Mouse (Mus musculus): Measurements from ENCODE around the gene Tbc1d24.

Tbc1d24 gene

DNA sequence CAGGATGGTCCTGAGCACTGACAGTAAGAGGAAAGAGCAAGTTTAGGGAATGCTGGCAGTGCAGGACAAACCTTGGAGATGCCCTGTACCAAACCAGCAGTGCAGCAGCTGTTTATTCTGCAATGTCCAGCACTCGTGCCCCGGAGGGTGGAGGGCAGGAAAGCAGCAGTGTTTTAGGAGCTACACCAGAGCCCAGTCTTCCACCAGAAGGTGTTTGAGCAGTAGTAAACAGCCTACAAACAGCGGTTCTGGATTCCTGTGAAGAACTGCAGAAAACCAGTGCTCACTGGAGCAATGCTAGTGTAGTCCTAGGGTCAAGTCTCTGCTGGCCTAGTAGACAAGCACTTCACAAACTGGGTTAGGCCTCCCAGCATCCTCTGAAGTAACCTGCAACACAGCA lies 31.1 kb downstream of the Tbc1d24 start:
- in situ Hi-C loops (cut with MboI, MseI), result no loop called here

DNA sequence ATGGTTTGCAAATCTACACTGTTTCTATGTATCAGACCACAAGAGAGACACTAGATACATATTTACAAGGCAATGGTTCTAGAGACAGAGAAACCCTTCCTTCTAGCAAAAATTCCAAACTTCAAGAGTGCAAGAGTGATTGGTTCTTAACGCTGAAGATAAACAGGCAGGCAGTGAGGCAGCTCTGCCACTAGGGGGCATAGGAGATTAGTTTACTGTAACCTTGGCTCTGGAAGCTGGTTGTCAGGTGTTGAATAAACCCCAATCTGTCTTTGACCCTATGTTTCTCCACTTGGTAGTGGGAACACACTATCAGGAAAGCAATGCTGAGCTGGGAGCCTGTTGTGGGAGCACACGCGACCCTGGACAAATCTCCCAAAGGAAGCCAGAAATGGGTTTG lies 31.9 kb downstream of the Tbc1d24 start:
- in situ Hi-C loops (cut with MboI, MseI), result no loop called here

DNA sequence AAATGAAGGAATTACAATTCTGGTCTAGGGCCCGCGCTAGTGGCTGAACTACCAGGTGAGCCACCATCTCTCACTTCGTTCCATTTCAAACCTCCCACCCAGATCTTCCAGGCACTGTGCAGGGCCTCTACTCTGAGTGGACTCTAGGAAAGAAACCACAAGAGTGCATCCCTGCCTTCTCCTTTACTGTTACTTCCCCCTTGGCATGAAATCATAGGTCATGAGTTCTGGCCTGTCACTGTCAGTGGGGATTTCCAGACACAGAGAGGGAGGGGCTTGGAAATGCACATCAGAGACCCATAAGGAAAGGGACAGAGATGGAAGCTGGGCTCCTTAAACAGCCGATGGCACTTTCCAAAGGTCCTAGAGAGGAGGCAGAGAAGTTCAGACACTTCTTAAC lies 33.6 kb downstream of the Tbc1d24 start:
- in situ Hi-C loops (cut with MboI, MseI), result no loop called here

DNA sequence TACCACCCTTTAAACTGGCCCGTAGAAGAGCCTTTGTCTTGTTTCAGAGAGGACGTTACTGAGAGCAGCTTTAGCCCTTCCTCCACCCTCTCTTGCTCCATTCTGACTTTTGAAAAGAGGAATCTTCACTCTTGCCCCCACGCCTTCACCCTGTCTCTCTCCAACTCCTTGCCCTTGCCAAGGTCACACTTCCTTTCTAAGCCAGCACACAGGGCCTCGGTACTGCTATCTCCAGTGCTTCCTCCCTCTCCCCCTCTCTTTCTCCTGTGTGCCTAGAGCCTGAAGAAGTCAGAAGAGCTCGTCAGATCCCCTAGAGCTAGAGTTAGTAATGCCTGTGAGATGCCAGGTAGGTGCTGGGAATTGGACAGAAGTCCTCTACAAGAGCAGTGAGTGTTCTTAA lies 34.6 kb downstream of the Tbc1d24 start:
- in situ Hi-C loops (cut with MboI, MseI), result no loop called here

DNA sequence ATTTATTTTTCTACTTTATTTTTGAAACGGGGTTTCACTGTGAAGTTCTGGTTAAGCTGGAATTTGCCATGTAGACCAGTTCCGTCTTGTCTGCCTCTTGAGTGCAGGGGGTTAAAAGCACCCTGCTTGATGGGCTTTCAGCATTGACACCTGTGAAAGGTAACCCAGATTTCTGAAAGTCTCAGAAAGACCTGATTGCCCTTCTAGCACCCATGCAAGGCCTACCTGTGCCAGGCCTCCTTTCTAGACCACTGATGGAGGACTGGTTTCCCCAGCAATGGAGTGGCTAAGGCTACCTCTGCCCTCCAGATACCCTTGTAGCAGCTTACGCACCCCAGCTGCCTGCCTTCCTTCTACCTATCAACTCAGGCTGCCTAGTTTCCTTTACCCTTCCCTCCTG lies 35.2 kb downstream of the Tbc1d24 start:
- in situ Hi-C loops (cut with MboI, MseI), result no loop called here

DNA sequence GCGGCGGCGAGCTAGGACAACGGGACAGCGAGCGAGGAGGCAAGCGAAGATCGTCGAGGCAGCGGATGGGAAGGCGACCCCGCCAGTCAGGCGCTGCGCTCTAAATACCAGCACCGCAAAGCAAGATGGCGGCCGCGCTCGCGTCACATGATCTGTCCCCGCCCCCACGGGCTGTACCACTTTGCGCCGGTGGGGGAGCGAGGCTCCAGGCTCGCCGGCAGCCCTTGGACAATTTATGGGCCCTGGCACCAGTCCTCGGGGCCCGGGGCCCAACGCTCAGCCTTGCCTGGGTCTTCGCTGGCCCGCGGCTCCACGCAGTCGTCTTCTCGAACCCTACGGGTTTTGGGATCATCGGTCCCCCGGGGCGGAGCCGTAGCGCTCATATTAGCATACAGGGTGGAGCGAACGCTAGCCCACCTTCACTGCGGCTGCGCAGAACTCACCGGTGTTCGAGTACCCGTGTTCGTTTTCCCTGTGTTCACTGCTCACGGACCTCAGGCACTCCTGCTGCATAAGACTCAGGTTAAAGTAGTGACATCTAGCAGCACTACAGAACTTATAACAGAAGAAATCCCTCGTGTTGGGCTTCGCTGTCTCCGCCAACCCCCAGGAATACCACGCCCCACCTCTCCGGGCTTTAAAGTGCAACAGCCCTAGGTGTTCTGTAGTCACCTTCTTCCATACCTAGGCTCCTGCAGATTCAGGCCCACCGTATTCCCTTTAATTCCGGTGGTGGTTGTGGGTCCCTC lies 35.9 kb downstream of the Tbc1d24 start, which contains the start of gene Atp6v0c:
Atp6v0c (minus strand) TSS at position 386 of the 749 bp plus-strand sequence.
- in situ Hi-C loops (cut with MboI, MseI), result no loop called here

DNA sequence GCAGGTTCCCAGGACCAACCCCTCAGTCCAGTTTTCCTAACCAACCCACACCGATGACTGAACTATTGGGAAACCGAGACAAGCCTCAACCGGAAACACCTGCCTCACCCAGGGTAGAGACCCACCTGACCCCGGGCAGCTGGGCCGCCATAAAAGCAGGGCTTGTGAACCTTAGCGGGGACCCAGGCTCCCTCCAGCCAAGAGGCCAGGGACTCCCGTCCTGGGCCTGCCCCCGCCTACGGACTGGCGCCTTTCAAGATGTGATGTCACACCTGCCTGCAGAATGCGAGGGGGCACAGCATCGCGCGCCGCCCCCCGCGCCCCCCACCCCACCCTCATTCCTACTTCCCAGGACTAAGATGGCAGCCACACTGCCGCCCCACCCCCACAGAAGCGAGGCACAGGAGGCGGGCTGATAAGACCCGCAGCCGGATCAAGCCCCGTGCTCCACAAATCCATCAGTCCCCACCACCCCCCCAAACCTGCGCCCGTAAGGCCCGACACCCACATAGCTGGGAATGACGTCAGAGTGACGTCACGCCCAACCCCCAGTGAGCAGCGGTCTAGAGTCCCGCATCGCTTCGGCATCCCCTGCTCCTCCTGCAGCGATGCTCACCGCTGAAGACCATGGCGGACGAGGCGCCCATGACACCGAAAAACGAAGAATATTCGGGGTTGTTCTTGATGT lies 36.6 kb downstream of the Tbc1d24 start:
- in situ Hi-C loops (cut with MboI, MseI), result no loop called here

DNA sequence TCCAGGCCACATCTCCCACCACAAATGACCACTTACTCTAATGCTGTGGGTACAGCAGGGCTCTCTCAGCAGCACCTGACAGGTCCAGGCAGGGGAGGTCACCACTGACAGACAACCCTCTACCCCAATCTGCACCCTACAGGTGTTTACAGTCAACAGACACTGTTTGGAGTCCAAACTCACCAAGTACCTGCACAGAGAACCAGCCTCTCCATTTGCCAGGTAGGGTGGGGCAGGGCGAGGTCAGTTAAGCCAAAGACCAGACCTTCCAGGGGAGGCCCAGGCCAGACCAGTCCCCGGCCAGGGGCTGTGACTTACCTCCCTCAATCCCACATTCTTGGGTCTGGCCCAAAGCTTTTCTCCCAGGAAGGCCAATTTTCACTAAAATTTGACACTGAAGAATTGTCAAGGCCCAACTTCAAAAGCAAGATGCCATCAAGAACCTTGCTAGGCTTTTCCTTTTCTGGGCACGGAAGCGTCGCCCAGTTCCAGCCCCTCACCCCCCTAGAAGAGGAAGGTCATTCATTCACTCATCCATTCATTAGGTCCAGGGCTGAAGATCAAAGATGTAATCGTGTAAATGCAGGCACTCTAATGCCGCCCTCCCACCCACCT lies 37.4 kb downstream of the Tbc1d24 start:
- in situ Hi-C loops (cut with MboI, MseI), result no loop called here

DNA sequence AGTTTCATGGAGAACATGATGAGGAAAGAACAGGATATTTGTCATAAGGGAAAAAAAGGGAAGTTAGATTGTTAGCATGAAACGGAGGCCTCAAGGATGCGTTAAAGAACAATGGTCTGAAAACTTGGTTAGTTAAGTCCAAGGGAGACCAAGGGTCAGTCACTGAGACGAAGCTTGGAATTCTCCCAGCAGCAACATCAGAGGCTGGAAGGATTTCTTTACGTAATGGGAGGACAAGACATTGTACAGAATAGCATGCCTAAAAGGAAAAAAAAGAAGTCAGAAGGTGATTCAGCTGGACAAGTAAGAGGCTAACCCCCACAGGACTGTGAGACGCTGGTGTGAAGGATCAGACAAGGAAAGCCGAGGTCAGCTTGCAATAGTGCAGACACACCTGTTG lies 38.2 kb downstream of the Tbc1d24 start:
- in situ Hi-C loops (cut with MboI, MseI), result no loop called here

DNA sequence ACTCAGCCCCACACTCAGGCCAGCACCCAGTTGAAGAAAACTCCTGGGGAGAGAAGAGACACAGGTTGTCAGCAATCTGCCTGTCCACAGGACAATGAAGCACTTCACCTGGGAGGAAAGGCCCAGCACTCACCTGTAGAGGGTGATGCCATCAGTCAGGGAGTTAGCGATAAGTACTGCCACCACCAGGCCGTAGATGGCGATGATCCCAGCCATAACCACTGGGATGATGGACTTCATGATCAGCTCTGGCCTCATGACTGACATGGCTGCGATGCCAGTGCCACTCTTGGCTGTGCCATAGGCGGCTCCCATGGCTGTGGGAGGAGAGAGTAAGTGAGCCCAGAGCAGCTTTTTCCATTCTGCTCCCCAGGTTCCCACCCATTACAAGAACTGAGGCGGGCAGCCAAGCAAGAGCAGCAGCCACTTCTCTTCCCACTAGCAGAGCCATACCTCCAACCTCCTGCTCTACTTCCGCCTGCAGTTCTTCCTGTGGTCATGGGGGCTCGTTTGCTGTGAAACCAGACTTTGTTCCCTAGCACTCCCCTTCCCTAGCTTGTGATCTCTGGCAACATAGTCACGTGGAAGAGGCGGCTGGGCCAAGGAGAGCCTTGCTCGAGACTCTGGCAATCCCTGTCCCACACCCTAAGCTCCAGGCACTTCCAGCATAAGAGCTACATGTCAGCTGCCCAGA lies 40.6 kb downstream of the Tbc1d24 start:
- in situ Hi-C loops (cut with MboI, MseI), result no loop called here

DNA sequence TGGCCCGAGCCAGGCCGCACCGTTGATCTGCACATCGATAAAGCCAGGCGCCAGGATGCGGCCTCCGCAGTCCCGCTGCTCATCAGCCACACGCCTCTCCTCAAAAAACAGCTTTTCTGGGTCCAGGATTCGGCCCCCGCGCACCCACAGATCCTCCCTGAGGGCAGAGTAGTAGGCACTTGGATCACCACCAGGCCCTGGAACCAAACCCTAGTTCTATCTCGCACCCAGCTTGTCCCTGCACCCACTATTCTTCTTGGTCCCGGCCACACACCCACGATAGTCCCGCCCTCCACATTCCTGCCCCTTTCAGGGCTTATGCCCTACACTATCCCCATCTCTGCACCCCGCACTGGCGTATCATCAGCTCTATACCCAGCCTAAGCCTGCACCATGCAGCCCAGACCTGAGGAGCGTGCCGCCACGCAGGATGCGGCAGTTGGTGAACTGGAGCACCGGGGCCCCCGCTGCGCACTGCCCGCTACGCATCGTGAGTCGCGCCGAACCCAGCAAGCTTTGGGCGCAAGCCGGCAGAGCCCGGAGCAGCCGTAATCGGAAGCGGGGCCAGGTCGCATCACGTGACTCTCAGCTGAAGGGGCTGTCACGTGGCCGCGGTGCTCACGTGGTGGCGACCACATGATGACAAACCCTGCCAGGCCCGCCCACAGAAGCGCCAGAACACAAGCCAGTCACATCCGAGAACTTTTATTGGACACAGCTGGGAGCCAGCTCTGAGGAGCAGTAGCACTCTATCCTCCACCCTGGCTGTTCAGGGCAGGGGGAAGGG lies 42.0 kb downstream of the Tbc1d24 start, which contains the start of gene Amdhd2:
Amdhd2 (minus strand) TSS at position 591 of the 787 bp plus-strand sequence.
- in situ Hi-C loops (cut with MboI, MseI), result no loop called here

DNA sequence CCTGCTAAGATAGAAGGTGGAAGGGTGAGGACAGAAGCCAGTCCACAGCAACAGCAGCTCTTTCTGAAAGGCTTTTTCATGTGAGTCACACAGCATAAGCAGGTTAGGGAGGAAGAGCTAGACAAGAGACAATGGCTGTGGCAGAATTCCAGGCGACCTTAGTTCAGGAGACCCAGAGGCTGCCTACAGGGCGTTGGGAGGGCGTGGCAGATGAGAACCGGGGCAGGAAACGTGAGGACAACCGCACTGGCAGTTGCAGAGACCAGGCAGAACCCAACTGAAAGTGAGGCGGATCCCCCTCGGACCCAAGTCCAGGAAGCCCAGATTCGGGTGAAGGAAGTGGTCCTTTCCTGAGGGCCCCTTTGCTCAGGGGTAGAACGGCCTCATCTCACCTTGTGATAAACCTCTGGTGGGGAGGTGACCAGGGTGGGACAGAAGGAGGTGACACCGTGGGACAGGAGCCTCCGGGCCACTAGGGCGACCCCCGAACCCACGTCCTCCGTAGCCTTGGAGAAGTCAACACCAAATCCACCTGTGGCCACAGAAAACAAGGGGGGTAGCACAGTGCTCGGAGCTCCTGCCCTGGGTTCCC lies 42.7 kb downstream of the Tbc1d24 start:
- in situ Hi-C loops (cut with MboI, MseI), result no loop called here

DNA sequence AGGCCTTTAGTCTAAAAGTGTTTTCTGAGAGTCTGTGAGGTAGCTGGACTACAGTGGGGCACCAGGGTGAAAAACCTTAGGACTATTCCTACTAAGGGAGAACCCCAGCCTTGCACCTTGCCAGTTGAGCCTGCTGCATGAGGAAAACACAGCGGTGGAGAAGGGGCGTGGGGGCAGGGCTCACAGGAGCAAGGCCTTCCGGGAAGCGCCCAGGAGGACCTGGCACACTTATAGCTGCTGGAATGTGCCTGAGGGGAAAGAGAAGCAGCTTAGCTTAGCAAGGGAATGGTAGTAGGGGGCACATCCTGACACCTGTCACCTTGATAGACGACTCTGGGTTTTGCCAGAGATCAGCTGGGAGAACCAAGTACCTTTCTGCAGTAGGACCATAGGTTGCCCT lies 43.9 kb downstream of the Tbc1d24 start:
- in situ Hi-C loops (cut with MboI, MseI), result no loop called here

DNA sequence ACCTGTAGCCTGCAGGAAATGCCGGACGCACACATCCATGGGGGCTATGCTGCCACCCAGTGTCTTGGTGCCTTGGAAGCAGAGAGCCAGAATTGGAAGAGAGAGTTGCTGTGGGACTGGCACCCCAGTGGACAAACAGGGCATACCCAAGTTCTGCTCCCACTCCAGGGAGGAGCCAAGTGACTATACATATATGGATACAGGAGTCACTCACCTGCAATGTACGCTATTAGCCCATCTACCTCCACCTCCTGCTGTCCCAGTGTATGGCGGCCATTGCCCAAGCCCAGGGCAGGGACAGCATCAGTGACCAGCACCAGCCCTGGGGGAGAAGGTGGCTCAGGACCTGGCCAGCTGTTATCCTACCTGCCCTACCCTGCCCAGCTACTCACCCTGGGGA lies 47.8 kb downstream of the Tbc1d24 start:
- in situ Hi-C loops (cut with MboI, MseI), result no loop called here

DNA sequence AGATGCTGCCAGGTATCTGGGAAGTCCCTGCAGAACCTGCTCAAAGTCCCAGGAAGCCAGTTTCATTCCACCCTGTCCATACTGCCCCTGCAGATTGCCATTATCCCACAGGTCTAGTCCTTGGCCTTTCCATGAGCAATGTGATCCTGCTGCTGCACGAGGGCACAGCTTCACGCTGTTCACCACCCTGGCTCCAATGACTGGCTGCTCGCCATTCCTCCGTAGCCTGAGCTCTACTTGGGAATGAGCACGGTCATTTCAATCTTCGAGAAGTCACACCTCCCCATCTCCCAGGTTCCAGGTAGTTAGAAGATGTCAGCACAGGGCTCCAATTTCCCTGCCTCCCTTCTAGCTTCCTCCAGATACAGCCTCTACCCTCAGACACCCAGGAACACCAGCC lies 48.2 kb downstream of the Tbc1d24 start:
- in situ Hi-C loops (cut with MboI, MseI), result no loop called here

DNA sequence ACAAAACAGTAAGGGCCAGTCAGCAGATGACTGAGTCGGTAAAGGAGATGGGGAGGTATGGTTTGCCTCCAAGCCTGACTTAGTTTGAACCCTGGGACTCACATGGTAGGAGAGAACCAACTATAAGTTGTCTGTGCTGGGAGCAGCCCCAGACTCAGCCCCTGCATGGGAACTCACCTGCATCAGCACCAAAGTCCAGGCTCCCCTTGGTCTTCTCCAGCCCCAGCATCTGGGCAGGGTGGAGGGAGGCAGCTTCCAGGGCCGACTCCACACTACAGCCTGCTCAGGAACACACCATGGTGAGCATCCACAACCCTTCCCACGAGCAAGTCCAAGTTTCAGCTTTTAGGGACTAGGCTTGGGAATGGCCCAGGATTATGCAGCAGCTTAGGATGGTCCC lies 49.0 kb downstream of the Tbc1d24 start:
- in situ Hi-C loops (cut with MboI, MseI), result no loop called here

DNA sequence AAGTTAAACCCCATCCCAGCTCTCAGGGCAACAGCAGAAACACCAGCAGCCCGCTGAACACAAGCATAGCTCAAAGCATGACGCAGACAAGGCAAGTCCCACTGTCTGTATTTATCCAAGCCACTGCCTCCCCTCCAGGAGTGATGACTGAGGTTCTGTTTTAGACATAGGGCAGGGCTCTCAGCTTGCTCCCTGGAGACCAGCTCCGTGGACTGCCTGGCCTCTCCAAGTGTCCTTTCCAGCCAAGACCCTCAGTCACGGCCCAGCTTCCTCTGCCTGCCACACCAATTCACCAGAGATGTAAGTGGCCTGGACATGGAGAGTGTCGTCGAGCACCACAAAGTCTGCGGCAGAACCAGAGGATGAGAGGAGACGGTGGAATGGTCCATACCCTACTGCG lies 49.6 kb downstream of the Tbc1d24 start:
- in situ Hi-C loops (cut with MboI, MseI), result no loop called here

DNA sequence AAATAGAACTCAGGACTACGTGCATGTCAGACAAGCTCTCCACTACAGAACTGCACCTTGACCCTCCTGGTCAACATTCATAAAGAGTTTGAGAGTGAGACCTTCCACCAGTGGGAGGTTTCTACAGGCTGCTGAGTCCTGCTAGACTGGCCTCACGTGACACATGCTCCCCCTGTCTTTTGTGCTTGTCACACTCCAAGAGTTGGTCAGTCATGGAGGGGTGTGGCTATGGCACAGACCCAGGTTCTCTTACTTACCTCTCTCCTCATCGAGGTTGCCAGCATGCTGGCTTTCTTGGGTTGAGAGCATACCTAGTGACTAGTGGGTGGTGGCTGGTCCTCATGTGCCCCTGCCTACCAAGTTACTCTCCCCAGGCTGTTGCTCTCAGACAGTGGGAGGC lies 50.9 kb downstream of the Tbc1d24 start:
- in situ Hi-C loops (cut with MboI, MseI), result no loop called here

DNA sequence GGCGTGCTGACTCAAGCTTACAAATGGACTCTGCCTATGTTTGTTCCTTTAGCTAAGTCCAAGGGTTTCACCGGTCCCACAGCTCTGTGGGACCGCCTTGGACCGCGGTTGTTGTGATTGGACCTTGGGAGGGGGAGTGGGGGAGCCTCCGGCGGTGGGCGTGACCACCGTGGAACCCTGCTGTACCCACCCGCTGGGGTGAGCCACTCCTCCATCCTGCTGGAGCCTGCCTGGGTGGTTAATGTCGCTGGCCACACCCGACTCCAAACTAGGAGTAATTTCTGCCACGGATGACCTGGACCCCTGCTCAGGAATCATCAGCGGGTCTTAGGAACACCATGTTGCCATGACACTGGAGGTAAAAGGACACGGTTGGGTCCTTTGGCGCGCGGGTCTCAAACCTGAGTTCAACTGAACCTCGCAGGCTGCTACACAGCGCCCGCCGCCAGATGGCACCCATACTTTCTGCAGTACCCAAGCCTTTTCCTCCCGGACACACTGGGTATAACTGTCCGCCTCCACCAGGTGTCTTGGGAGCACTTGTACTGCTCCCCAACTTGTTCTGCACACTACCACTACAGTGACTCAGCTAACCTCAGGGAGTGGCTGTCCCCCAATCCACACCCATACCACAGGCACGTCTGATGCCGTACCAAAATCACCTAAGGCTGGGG lies 53.3 kb downstream of the Tbc1d24 start:
- in situ Hi-C loops (cut with MboI, MseI), result no loop called here

DNA sequence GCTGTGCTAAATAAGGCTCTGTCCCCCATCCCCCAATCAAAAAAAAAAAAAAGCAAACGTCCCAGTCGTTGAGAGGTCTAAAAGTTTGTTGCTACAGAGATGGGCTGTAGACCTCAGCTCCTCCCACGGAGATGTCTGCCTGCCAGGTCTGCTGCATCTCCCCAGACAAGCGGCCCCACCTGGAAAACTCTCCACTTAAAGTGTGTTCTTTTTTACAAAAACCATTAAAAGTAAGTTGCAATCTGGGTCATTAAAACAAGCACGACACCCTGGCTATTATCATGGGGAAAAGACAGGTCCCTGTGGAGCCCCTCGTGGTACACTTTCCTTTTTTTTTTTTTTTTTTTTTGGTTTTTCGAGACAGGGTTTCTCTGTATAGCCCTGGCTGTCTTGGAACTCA lies 54.0 kb downstream of the Tbc1d24 start:
- in situ Hi-C loops (cut with MboI, MseI), result no loop called here

DNA sequence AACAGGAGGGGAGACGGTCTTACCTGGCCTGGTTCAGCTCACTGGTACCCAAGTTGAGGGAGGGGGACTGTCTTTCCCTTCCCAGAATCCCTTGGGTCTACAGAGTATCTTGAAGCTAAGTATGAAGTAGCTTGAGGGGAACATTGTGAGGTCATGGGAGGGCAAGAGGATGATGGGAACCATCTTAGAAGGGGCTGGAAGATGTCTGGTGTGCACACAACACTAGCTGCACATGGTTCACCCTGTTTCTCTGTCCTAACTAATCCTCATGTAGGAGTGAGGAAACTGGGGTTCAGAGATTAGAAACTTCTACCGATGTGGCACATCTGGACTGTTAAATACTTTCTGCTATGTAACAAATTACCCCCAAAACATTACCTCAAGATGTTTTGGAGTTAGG lies 54.5 kb downstream of the Tbc1d24 start, which contains the start of gene Pdpk1:
Pdpk1 (minus strand) TSS at position 101 of the 400 bp plus-strand sequence.
- in situ Hi-C loops (cut with MboI, MseI), result no loop called here

All from T-helper 1 cell (primary cell).